Mouse (Mus musculus): ENCODE results near the gene Akr7a5.

Gene Akr7a5

DNA sequence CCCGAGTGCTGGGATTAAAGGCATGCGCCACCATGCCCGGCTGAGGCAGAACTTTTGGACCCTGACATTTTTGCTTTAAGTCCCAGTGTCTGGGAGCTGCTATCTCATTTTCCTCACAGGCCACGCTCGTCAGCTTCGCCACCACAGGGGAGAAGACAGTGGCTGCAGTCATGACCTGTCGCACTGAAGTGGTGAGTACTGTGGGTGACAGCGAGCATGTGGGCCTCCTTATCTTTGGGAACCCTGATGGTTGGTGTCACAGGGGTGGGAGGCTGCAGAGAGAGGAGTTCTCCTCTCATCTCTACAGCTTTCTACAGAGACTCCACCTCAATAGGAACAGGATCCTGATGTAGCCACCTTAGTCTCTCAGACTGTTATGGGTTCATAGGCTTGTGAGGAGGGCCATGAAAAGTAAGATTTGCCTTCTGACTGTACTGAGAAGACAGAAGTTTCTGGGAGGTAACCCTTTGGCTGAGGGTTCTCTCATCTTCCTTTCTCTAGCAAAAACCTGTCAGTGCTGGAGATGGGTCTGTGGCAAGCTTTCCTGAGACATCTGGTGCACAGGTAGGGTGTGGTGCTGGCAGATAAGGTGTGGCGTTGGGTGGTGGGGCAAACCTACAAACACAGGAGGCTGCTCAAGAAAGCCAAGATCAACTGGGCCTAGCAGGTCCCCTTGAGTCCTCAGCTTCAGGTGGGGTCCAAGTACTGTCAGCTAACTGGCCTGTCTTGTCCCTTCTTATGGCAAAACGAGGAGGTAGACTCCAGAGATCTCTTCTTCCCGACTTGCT lies 50.4 kb downstream of the Akr7a5 start:
- DNase-seq = no peak

GRCm38 (mm10) chr4:139367336-139367735 lies 56.8 kb downstream of the Akr7a5 start:
- no peak for DNase-seq

Measured in thymus, postnatal 4 days (tissue).